Mouse (Mus musculus) neural tube, embryonic 11.5 days (tissue): ENCODE results near the gene Ifngr2. TPM values are rescaled to one million over a fixed set of nuclear protein-coding genes. Genes with fewer than 3 reads are reported as not detected.

Experiments
- ATAC-seq: fragments of 200-750 bp; cut with Nextera tagmentation; 2 replicates; pipeline ENCODE4 v1.8.0; 2017; ENCODE audit warnings: moderate number of reproducible peaks, mild to moderate bottlenecking, moderate TSS enrichment, moderate library complexity; ENCODE audit not compliant: insufficient read depth, low FRiP score, low TSS enrichment
- DNase-seq: peaks from one replicate; pipeline ENCODE4 v3.0.0-alpha.2; 2015; ENCODE audit warnings: low spot score
- H3K27ac ChIP-seq: fragments of 300-500 bp; sonication (generic); 2 replicates; pipeline ENCODE4 v1.5.1; 2014; ENCODE audit warnings: low read depth, mild to moderate bottlenecking, low read length
- H3K27me3 ChIP-seq: fragments of 300-500 bp; sonication (generic); 2 replicates; pipeline ENCODE4 v1.6.1; 2014; ENCODE audit warnings: mild to moderate bottlenecking, low read length, mixed read lengths; ENCODE audit not compliant: control insufficient read depth, insufficient read depth
- H3K36me3 ChIP-seq: fragments of 300-500 bp; sonication (generic); 2 replicates; pipeline ENCODE4 v1.6.1; 2014; ENCODE audit warnings: mild to moderate bottlenecking, low read length, moderate library complexity, mixed read lengths; ENCODE audit not compliant: control insufficient read depth, insufficient read depth
- H3K4me1 ChIP-seq: fragments of 300-500 bp; sonication (generic); 2 replicates; pipeline ENCODE4 v1.6.1; 2014; ENCODE audit warnings: low read length, mixed read lengths; ENCODE audit not compliant: control insufficient read depth, insufficient read depth
- H3K4me2 ChIP-seq: fragments of 300-500 bp; sonication (generic); 2 replicates; pipeline ENCODE4 v1.6.1; 2014; ENCODE audit warnings: low read depth, mild to moderate bottlenecking, moderate library complexity
- H3K4me3 ChIP-seq: fragments of 300-500 bp; sonication (generic); 2 replicates; pipeline ENCODE4 v1.5.1; 2014; ENCODE audit warnings: low read depth, low read length
- H3K9ac ChIP-seq: fragments of 300-500 bp; sonication (generic); 2 replicates; pipeline ENCODE4 v1.6.1; 2014; ENCODE audit warnings: mild to moderate bottlenecking, low read length
- H3K9me3 ChIP-seq: fragments of 300-500 bp; sonication (generic); 2 replicates; pipeline ENCODE4 v1.6.1; 2016; ENCODE audit warnings: low read length; ENCODE audit not compliant: control insufficient read depth
- WGBS: fragments of 180-500 bp; shearing (Covaris S2); extraction: QIAGEN DNeasy Blood & Tissue Kit; methylation state at CpG from one replicate; pipeline ENCODE4 v1.1.7; 2014; 5-methylcytosine and 5-hydroxymethylcytosine counted together
- polyA plus RNA-seq: library from polyadenylated mRNA; unstranded; fragments of >200 nt; fragmentation: Nextera tagmentation; extraction: Ambion mirVana; gene quantifications from 2 replicates; pipeline ENCODE4 v1.2.1, GENCODE M21; 2014

Gene Ifngr2
- polyA plus RNA-seq, 1 experiment from 2014 or later: 40.8 TPM

GRCm38 (mm10) chr16:91599242-91599641, 52.4 kb downstream of the Ifngr2 start:
- ATAC-seq (no peak), DNase-seq (no peak)
- Histone ChIP-seq H3K27ac (no peak overlapping the region), H3K36me3 (no peaks in the 10 kb centered on the region), H3K4me3 (no peak overlapping the region), H3K4me2 (no peak overlapping the region), H3K9me3 (no peaks in the 10 kb centered on the region), H3K27me3 (peaks cover 4% of the 10 kb centered on the region; the same call in 1 of the 2 replicates), H3K4me1 (peaks cover 15% of the 10 kb centered on the region; the same call in 1 of the 2 replicates), H3K9ac (no peak overlapping the region)

GRCm38 (mm10) chr16:91601081-91601480, 54.2 kb downstream of the Ifngr2 start:
- Histone ChIP-seq H3K4me2 (no peak overlapping the region), H3K9me3 (no peaks in the 10 kb centered on the region), H3K27ac (no peak overlapping the region), H3K36me3 (no peaks in the 10 kb centered on the region), H3K4me1 (peaks cover 12% of the 10 kb centered on the region; the same call in 1 of the 2 replicates), H3K27me3 (peaks cover 4% of the 10 kb centered on the region; the same call in 1 of the 2 replicates), H3K4me3 (no peak overlapping the region), H3K9ac (no peak overlapping the region)
- DNase-seq (no peak), ATAC-seq (no peak)
- WGBS: 58% methylated on average over 4 of the region's 4 CpGs

GRCm38 (mm10) chr16:91601693-91602092, 54.8 kb downstream of the Ifngr2 start:
- peaks cover 8% of the 10 kb centered on the region; the same call in 1 of the 2 replicates for H3K4me1 ChIP-seq
- DNase-seq (no peak), ATAC-seq (no peak)
- H3K27me3 ChIP-seq: peaks cover 4% of the 10 kb centered on the region; the same call in 1 of the 2 replicates
- no peak overlapping the region for H3K4me3 ChIP-seq
- no peak overlapping the region for H3K9ac ChIP-seq
- H3K36me3 ChIP-seq: no peaks in the 10 kb centered on the region
- no peak overlapping the region for H3K4me2 ChIP-seq
- no peaks in the 10 kb centered on the region for H3K9me3 ChIP-seq
- H3K27ac ChIP-seq: no peak overlapping the region
- WGBS: 64% methylated on average over 9 of the region's 9 CpGs

GRCm38 (mm10) chr16:91605156-91605555, 58.3 kb downstream of the Ifngr2 start:
- no peak overlapping the region for H3K27ac ChIP-seq
- H3K4me2 ChIP-seq: no peak overlapping the region
- WGBS: 77% methylated on average over 6 of the region's 6 CpGs

GRCm38 (mm10) chr16:91606958-91607357, 60.1 kb downstream of the Ifngr2 start:
- Histone ChIP-seq H3K36me3 (no peaks in the 10 kb centered on the region), H3K4me3 (no peak overlapping the region), H3K9me3 (no peaks in the 10 kb centered on the region), H3K9ac (no peak overlapping the region), H3K4me1 (no peaks in the 10 kb centered on the region), H3K4me2 (no peak overlapping the region), H3K27me3 (no peaks in the 10 kb centered on the region), H3K27ac (no peak overlapping the region)
- 92% methylated on average over 8 of the region's 8 CpGs for WGBS
- DNase-seq (no peak), ATAC-seq (no peak)

More at GRCm38 (mm10) chr16:91605156-91605555, 58.3 kb downstream of the Ifngr2 start:
- peaks cover 7% of the 10 kb centered on the region; the same call in 1 of the 2 replicates for H3K4me1 ChIP-seq
- no peak overlapping the region for H3K4me3 ChIP-seq
- no peaks in the 10 kb centered on the region for H3K9me3 ChIP-seq
- no peak overlapping the region for H3K9ac ChIP-seq
- no peaks in the 10 kb centered on the region for H3K36me3 ChIP-seq
- ATAC-seq: no peak
- H3K27me3 ChIP-seq: no peaks in the 10 kb centered on the region
- no peak for DNase-seq

GRCm38 (mm10) chr16:91609501-91610245, 62.8 kb downstream of the Ifngr2 start:
- H3K36me3 ChIP-seq: no peaks in the 10 kb centered on the region
- no peak overlapping the region for H3K9ac ChIP-seq
- WGBS: 85% methylated on average over 9 of the region's 9 CpGs
- no peaks in the 10 kb centered on the region for H3K9me3 ChIP-seq
- ATAC-seq: no peak
- H3K4me2 ChIP-seq: no peak overlapping the region
- H3K4me1 ChIP-seq: no peaks in the 10 kb centered on the region
- H3K4me3 ChIP-seq: no peak overlapping the region
- DNase-seq: no peak
- no peak overlapping the region for H3K27ac ChIP-seq
- no peaks in the 10 kb centered on the region for H3K27me3 ChIP-seq

GRCm38 (mm10) chr16:91611248-91611647, 64.4 kb downstream of the Ifngr2 start:
- H3K9ac ChIP-seq: no peak overlapping the region
- H3K27ac ChIP-seq: no peak overlapping the region
- H3K4me3 ChIP-seq: no peak overlapping the region
- no peak overlapping the region for H3K4me2 ChIP-seq
- H3K36me3 ChIP-seq: no peaks in the 10 kb centered on the region
- WGBS: 77% methylated on average over 11 of the region's 11 CpGs
- ATAC-seq (no peak), DNase-seq (no peak)
- H3K27me3 ChIP-seq: no peaks in the 10 kb centered on the region
- no peaks in the 10 kb centered on the region for H3K9me3 ChIP-seq
- no peaks in the 10 kb centered on the region for H3K4me1 ChIP-seq

GRCm38 (mm10) chr16:91612525-91612924, 65.7 kb downstream of the Ifngr2 start:
- Histone ChIP-seq H3K4me3 (no peak overlapping the region), H3K9ac (no peak overlapping the region), H3K27ac (no peak overlapping the region), H3K4me1 (no peaks in the 10 kb centered on the region), H3K9me3 (no peaks in the 10 kb centered on the region), H3K27me3 (no peaks in the 10 kb centered on the region), H3K4me2 (no peak overlapping the region), H3K36me3 (no peaks in the 10 kb centered on the region)
- ATAC-seq (no peak), DNase-seq (no peak)
- 62% methylated on average over 5 of the region's 5 CpGs for WGBS

GRCm38 (mm10) chr16:91614552-91614951, 67.7 kb downstream of the Ifngr2 start:
- no peak overlapping the region for H3K4me3 ChIP-seq
- DNase-seq (no peak), ATAC-seq (no peak)
- no peaks in the 10 kb centered on the region for H3K27me3 ChIP-seq
- no peaks in the 10 kb centered on the region for H3K36me3 ChIP-seq
- H3K4me1 ChIP-seq: no peaks in the 10 kb centered on the region
- WGBS: 81% methylated on average over 6 of the region's 6 CpGs
- H3K9me3 ChIP-seq: no peaks in the 10 kb centered on the region
- H3K4me2 ChIP-seq: no peak overlapping the region
- H3K9ac ChIP-seq: no peak overlapping the region
- no peak overlapping the region for H3K27ac ChIP-seq
